Mouse (Mus musculus) midbrain, embryonic 14.5 days (tissue): ENCODE measurements at regions not wholly inside any gene's neighbourhood (a gene's known extent, or its start where the extent isn't known, plus 50 kb on each side); places are given as distances from the start of the nearest gene placed in this dataset.

Experiments
- ATAC-seq: fragments of 200-750 bp; cut with Nextera tagmentation; 2 replicates; pipeline ENCODE4 v1.8.0; 2017; ENCODE audit warnings: moderate number of reproducible peaks, moderate library complexity; ENCODE audit not compliant: low FRiP score, low TSS enrichment
- DNase-seq: peaks from one replicate; pipeline ENCODE4 v3.0.0-alpha.2; 2015
- H3K27ac ChIP-seq: fragments of 300-500 bp; sonication (generic); replicated peaks from 2 replicates; pipeline ENCODE4 v1.5.1; 2014; ENCODE audit warnings: mild to moderate bottlenecking, low read depth, low read length, moderate library complexity
- H3K27me3 ChIP-seq: fragments of 300-500 bp; sonication (generic); 2 replicates; pipeline ENCODE4 v1.6.1; 2014; ENCODE audit warnings: low read length, control low read depth, mixed read lengths; ENCODE audit not compliant: control insufficient read depth, insufficient read depth
- H3K36me3 ChIP-seq: fragments of 300-500 bp; sonication (generic); 2 replicates; pipeline ENCODE4 v1.6.1; 2014; ENCODE audit warnings: low read length, control low read depth; ENCODE audit not compliant: control insufficient read depth, insufficient read depth
- H3K4me1 ChIP-seq: fragments of 300-500 bp; sonication (generic); 2 replicates; pipeline ENCODE4 v1.6.1; 2014; ENCODE audit warnings: mild to moderate bottlenecking, antibody characterized with exemption, low read length, control low read depth; ENCODE audit not compliant: control insufficient read depth, insufficient read depth
- H3K4me2 ChIP-seq: fragments of 300-500 bp; sonication (generic); 2 replicates; pipeline ENCODE4 v1.6.1; 2014; ENCODE audit warnings: mild to moderate bottlenecking, low read length, moderate library complexity
- H3K4me3 ChIP-seq: fragments of 300-500 bp; sonication (generic); replicated peaks from 2 replicates; pipeline ENCODE4 v1.5.1; 2014; ENCODE audit warnings: low read depth, low read length
- H3K9ac ChIP-seq: fragments of 300-500 bp; sonication (generic); replicated peaks from 2 replicates; pipeline ENCODE4 v1.6.1; 2014; ENCODE audit warnings: mild to moderate bottlenecking, low read length, moderate library complexity
- H3K9me3 ChIP-seq: fragments of 300-500 bp; sonication (generic); 2 replicates; pipeline ENCODE4 v1.6.1; 2016; ENCODE audit warnings: low read length, control low read depth, mixed read lengths; ENCODE audit not compliant: control insufficient read depth
- WGBS: fragments of 180-500 bp; shearing (Covaris S2); extraction: QIAGEN DNeasy Blood & Tissue Kit; methylation state at CpG from one replicate; pipeline ENCODE4 v1.1.7; 2014; 5-methylcytosine and 5-hydroxymethylcytosine counted together

- Histone ChIP-seq H3K9ac (no peak overlapping the region), H3K36me3 (no peaks in the 10 kb centered on the region), H3K4me2 (no peak overlapping the region), H3K4me1 (no peaks in the 10 kb centered on the region; the same call in 1 of the 2 replicates), H3K27me3 (peaks cover 26% of the 10 kb centered on the region), H3K27ac (no peak overlapping the region), H3K9me3 (no peaks in the 10 kb centered on the region), H3K4me3 (no peak overlapping the region)
- ATAC-seq (no peak), DNase-seq (no peak)
- 84% methylated on average over 9 of the region's 9 CpGs for WGBS
Observed at GRCm38 (mm10) chr5:91721231-91722096, 204.0 kb downstream of the Parm1 start.

GRCm38 (mm10) chr5:91713020-91713419 is 195.6 kb downstream of the Parm1 start:
- no peaks in the 10 kb centered on the region for H3K36me3 ChIP-seq
- H3K9ac ChIP-seq = no peak overlapping the region
- H3K4me3 ChIP-seq = no peak overlapping the region
- WGBS = 45% methylated on average over 8 of the region's 8 CpGs
- H3K27ac ChIP-seq = no peak overlapping the region
- ATAC-seq (no peak), DNase-seq (no peak)
- H3K27me3 ChIP-seq = no peaks in the 10 kb centered on the region
- H3K9me3 ChIP-seq = no peaks in the 10 kb centered on the region
- H3K4me2 ChIP-seq = no peak overlapping the region
- no peaks in the 10 kb centered on the region; the same call in 1 of the 2 replicates for H3K4me1 ChIP-seq

- Histone ChIP-seq H3K4me2 (no peak overlapping the region), H3K4me1 (no peaks in the 10 kb centered on the region), H3K4me3 (no peak overlapping the region), H3K9ac (no peak overlapping the region), H3K27ac (no peak overlapping the region), H3K36me3 (no peaks in the 10 kb centered on the region), H3K9me3 (no peaks in the 10 kb centered on the region), H3K27me3 (no peaks in the 10 kb centered on the region)
- WGBS = 98% methylated on average over 1 of the region's 1 CpGs
- DNase-seq (no peak), ATAC-seq (no peak)
Observed at GRCm38 (mm10) chr5:91709494-91710286, 192.3 kb downstream of the Parm1 start.

GRCm38 (mm10) chr5:91708149-91708548 is 190.7 kb downstream of the Parm1 start:
- WGBS = 81% methylated on average over 6 of the region's 6 CpGs
- no peak for ATAC-seq
- H3K4me1 ChIP-seq = no peaks in the 10 kb centered on the region
- no peaks in the 10 kb centered on the region for H3K9me3 ChIP-seq
- no peak overlapping the region for H3K27ac ChIP-seq
- no peaks in the 10 kb centered on the region for H3K36me3 ChIP-seq
- no peak overlapping the region for H3K9ac ChIP-seq
- H3K4me3 ChIP-seq = no peak overlapping the region
- H3K27me3 ChIP-seq = no peaks in the 10 kb centered on the region
- DNase-seq = no peak
- H3K4me2 ChIP-seq = no peak overlapping the region

GRCm38 (mm10) chr5:91697075-91697474 is 179.7 kb downstream of the Parm1 start:
- H3K9me3 ChIP-seq = no peaks in the 10 kb centered on the region
- DNase-seq (no peak), ATAC-seq (no peak)
- WGBS = 81% methylated on average over 6 of the region's 6 CpGs
- H3K9ac ChIP-seq = no peak overlapping the region
- no peak overlapping the region for H3K4me3 ChIP-seq
- peaks cover 7% of the 10 kb centered on the region for H3K4me1 ChIP-seq
- H3K36me3 ChIP-seq = no peaks in the 10 kb centered on the region
- no peak overlapping the region for H3K4me2 ChIP-seq
- H3K27me3 ChIP-seq = no peaks in the 10 kb centered on the region
- no peak overlapping the region for H3K27ac ChIP-seq

GRCm38 (mm10) chr5:91696532-91696931 is 179.1 kb downstream of the Parm1 start:
- H3K27ac ChIP-seq = no peak overlapping the region
- H3K9ac ChIP-seq = no peak overlapping the region
- H3K4me2 ChIP-seq = no peak overlapping the region
- H3K9me3 ChIP-seq = no peaks in the 10 kb centered on the region
- no peaks in the 10 kb centered on the region for H3K36me3 ChIP-seq
- ATAC-seq (no peak), DNase-seq (no peak)
- peaks cover 7% of the 10 kb centered on the region for H3K4me1 ChIP-seq
- H3K27me3 ChIP-seq = no peaks in the 10 kb centered on the region
- no peak overlapping the region for H3K4me3 ChIP-seq
- WGBS = 89% methylated on average over 6 of the region's 6 CpGs

GRCm38 (mm10) chr5:91695632-91696031 is 178.2 kb downstream of the Parm1 start:
- Histone ChIP-seq H3K27ac (no peak overlapping the region), H3K4me3 (no peak overlapping the region), H3K36me3 (no peaks in the 10 kb centered on the region), H3K9me3 (no peaks in the 10 kb centered on the region), H3K4me2 (no peak overlapping the region), H3K4me1 (peaks cover 7% of the 10 kb centered on the region), H3K27me3 (no peaks in the 10 kb centered on the region), H3K9ac (no peak overlapping the region)
- DNase-seq (no peak), ATAC-seq (no peak)
- WGBS = 62% methylated on average over 3 of the region's 3 CpGs

- Histone ChIP-seq H3K4me1 (peaks cover 7% of the 10 kb centered on the region), H3K9ac (no peak overlapping the region), H3K27ac (no peak overlapping the region), H3K27me3 (no peaks in the 10 kb centered on the region), H3K9me3 (no peaks in the 10 kb centered on the region), H3K4me3 (no peak overlapping the region), H3K36me3 (no peaks in the 10 kb centered on the region), H3K4me2 (no peak overlapping the region)
- WGBS = 77% methylated on average over 11 of the region's 11 CpGs
- no peak for ATAC-seq
- peak; percentile 25 for DNase-seq
Observed at GRCm38 (mm10) chr5:91693277-91693676, 175.9 kb downstream of the Parm1 start.
